Mouse (Mus musculus) inflammation-experienced regulatory T-cells, adult 16 weeks (primary cell): ENCODE measurements around the gene Prkar2b. TPM values are rescaled to one million over a fixed set of nuclear protein-coding genes. Genes with fewer than 3 reads are reported as not detected.

ENCODE experiments used
- polyA plus RNA-seq: library from polyadenylated mRNA; unstranded; fragments of 100-300 nt; shearing (Covaris generic); gene quantifications from one replicate; pipeline ENCODE4 v1.2.1, GENCODE M21; 2017

Prkar2b gene
- polyA plus RNA-seq = 0.55 TPM

DNA sequence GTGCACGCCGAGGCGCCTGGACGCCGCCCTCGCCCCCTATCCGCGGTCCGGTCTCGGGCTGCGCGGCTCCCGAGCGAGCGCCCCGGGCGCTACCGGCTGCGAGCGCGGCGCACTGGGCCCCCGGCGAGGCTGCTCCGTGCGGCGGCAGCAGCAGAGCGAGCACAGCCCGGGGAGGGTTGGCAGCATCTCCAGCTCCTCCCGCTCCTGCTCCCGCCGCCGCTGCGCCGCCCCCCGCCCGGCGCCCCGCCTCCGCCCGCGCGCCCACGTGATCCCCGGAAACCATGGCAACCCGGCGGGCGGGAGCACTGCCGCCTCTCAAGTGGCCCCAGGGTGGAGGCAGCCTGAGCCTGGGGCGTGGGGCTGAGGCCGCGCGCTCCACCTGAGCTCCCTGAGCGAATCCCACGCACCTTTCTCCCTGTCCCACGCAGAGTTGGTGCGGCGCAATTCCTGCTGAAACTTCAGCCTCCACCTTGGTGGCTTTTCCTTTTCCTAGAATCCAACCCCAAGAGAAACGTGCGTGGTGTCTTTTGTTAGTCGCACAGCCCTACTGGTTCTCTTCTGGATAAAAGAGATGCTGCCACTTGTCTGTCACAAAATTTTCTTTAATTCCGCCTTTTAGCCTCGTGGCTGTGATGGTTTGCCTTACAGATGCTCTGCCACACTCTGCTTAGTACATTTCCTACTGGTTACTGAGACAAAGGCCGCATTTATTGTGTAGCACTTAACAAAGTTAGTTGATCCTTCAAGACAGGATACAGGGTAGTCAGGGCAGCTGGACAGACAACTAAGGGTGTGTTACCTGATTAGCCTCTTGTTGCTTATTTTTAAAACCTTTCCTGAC, at the start of gene Prkar2b:
Gene Prkar2b (minus strand): TSS at position 207 of the 841 bp plus-strand sequence.

DNA sequence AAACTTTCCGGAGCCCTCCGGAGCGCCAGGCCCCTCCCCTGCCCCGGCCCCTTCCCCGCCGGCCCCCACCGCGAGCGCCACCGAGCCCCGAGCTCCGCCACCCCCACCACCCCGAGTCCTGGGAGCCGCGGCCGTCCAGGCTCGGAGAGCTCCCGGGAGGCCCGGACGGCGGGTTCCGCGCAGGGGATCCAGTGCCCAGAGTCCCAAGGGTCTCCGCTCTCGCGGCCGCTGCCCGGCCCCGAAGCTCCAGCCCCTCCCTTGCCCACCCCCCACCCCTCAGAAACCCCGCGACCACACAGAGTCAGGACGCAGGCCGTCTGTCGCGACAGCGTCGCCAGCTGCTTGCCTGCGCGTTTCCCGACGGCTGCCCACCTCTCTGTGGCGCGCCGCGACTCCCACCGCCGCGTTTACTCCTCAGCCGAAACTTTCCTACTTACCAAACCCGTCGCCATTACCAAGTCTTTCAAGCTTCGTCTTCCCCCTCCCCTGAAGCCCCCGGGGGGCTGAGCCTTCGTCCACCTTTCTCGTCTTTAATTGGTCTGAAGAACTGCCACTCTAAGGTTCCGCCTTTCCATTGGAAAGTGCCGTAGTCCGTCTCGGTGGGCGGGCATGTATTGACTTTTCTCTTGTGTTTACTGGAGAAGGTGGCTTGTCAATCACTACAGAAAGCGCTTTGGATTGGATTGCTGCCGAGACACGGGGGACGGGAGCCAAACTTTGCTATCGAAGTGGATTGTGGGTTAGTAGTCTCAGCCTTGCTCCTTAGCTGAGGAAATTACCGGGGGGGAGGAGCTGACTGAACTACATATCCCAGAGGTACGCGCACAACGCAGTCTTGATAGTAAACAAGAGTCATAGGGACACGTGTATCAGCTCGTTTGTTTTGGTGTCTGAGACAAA, 111.1 kb downstream of the Prkar2b start, which contains the start of gene Hbp1:
Gene Hbp1 (minus strand): TSS at position 777 of the 900 bp plus-strand sequence.

Other genes with a start within 250 kb of the Prkar2b start
- gene Hbp1, start 110.8 kb downstream of the Prkar2b start, polyA plus RNA-seq = 147 TPM
- gene Pik3cg, start 147.4 kb upstream of the Prkar2b start, polyA plus RNA-seq = 43.6 TPM